Mouse (Mus musculus) embryonic facial prominence, embryonic 12.5 days (tissue): ENCODE results near the gene Zfp384. TPM values are rescaled to one million over a fixed set of nuclear protein-coding genes. Genes with fewer than 3 reads are reported as not detected.
A peak's percentile ranks its signal among the peaks of the same experiment; 100 is the strongest.
"Not testable (repeated sequence)": the region's sequence is repeated elsewhere in the genome, so short reads cannot be mapped to it uniquely, and the experiment has no call there.

Source experiments
- ATAC-seq: fragments of 200-750 bp; cut with Nextera tagmentation; 2 replicates; pipeline ENCODE4 v1.8.0; 2017; ENCODE audit not compliant: insufficient number of reproducible peaks, insufficient read depth, low FRiP score, low TSS enrichment
- H3K27ac ChIP-seq: fragments of 300-500 bp; sonication (generic); 2 replicates; pipeline ENCODE4 v1.5.1; 2016; ENCODE audit warnings: mild to moderate bottlenecking
- H3K27me3 ChIP-seq: fragments of 300-500 bp; sonication (generic); 2 replicates; pipeline ENCODE4 v1.6.1; 2016; ENCODE audit warnings: mild to moderate bottlenecking, moderate library complexity
- H3K36me3 ChIP-seq: fragments of 300-500 bp; sonication (generic); 2 replicates; pipeline ENCODE4 v1.6.1; 2016; ENCODE audit warnings: mild to moderate bottlenecking
- H3K4me1 ChIP-seq: fragments of 300-500 bp; sonication (generic); 2 replicates; pipeline ENCODE4 v1.6.1; 2016
- H3K4me2 ChIP-seq: fragments of 300-500 bp; sonication (generic); replicated peaks from 2 replicates; pipeline ENCODE4 v1.6.1; 2016; ENCODE audit warnings: mild to moderate bottlenecking, moderate library complexity
- H3K4me3 ChIP-seq: fragments of 300-500 bp; sonication (generic); 2 replicates; pipeline ENCODE4 v1.5.1; 2016; ENCODE audit warnings: mild to moderate bottlenecking
- H3K9ac ChIP-seq: fragments of 300-500 bp; sonication (generic); 2 replicates; pipeline ENCODE4 v1.6.1; 2016; ENCODE audit warnings: mild to moderate bottlenecking, moderate library complexity
- H3K9me3 ChIP-seq: fragments of 300-500 bp; sonication (generic); 2 replicates; pipeline ENCODE4 v1.6.1; 2016; ENCODE audit warnings: mild to moderate bottlenecking, moderate library complexity
- WGBS: fragments of 180-500 bp; shearing (Covaris S2); methylation state at CpG from one replicate; pipeline ENCODE4 v1.1.7; 2016; 5-methylcytosine and 5-hydroxymethylcytosine counted together
- polyA plus RNA-seq: library from polyadenylated mRNA; unstranded; fragments of >200 nt; fragmentation: Nextera tagmentation; extraction: Ambion mirVana; gene quantifications from 2 replicates; pipeline ENCODE4 v1.2.1, GENCODE M21; 2016

The Zfp384 gene
- polyA plus RNA-seq, 1 experiment from 2014 or later: 22.3 TPM

GRCm38 (mm10) chr6:125017682-125018081, 8.7 kb downstream of the Zfp384 start:
- Histone ChIP-seq H3K27ac (no peak overlapping the region), H3K9ac (no peak overlapping the region), H3K9me3 (no peaks in the 10 kb centered on the region), H3K4me3 (no peak overlapping the region), H3K36me3 (peaks cover 76% of the 10 kb centered on the region), H3K4me2 (no peak overlapping the region), H3K27me3 (no peaks in the 10 kb centered on the region), H3K4me1 (no peaks in the 10 kb centered on the region)
- WGBS: 90% methylated on average over 3 of the region's 3 CpGs
- ATAC-seq: no peak

- H3K9me3 ChIP-seq, H3K4me3 ChIP-seq, H3K4me2 ChIP-seq, H3K27ac ChIP-seq, H3K9ac ChIP-seq, H3K4me1 ChIP-seq, H3K27me3 ChIP-seq: not testable (repeated sequence)
- 35% methylated on average over 7 of the region's 9 CpGs for WGBS
- peaks cover 69% of the 10 kb centered on the region for H3K36me3 ChIP-seq
- ATAC-seq: 0 out of 2 replicates have a peak, but pooled peaks have one; percentile 10
Measured at GRCm38 (mm10) chr6:125030532-125030931, 21.6 kb downstream of the Zfp384 start.

GRCm38 (mm10) chr6:125031604-125032003, 22.7 kb downstream of the Zfp384 start:
- H3K36me3 ChIP-seq: peaks cover 73% of the 10 kb centered on the region
- WGBS: 91% methylated on average over 16 of the region's 16 CpGs

GRCm38 (mm10) chr6:125038666-125039065, 29.7 kb downstream of the Zfp384 start:
- Histone ChIP-seq H3K27ac (peak overlapping the region; percentile 76), H3K27me3 (no peaks in the 10 kb centered on the region), H3K9ac (no peak overlapping the region; the same call in 1 of the 2 replicates), H3K4me2 (peak overlapping the region; percentile 49), H3K9me3 (no peaks in the 10 kb centered on the region), H3K36me3 (peaks cover 36% of the 10 kb centered on the region), H3K4me3 (peak overlapping the region; percentile 63; the same call in 1 of the 2 replicates), H3K4me1 (0 out of 2 replicates have a peak, but pooled peaks cover 2% of the 10 kb centered on the region)
- ATAC-seq: no peak
- 93% methylated on average over 4 of the region's 4 CpGs for WGBS

More at GRCm38 (mm10) chr6:125031604-125032003, 22.7 kb downstream of the Zfp384 start:
- Histone ChIP-seq H3K27ac (no peak overlapping the region), H3K27me3 (no peaks in the 10 kb centered on the region), H3K4me3 (no peak overlapping the region), H3K4me2 (no peak overlapping the region), H3K4me1 (no peaks in the 10 kb centered on the region), H3K9ac (no peak overlapping the region), H3K9me3 (no peaks in the 10 kb centered on the region)
- no peak for ATAC-seq

- peak overlapping the region; percentile 76 for H3K27ac ChIP-seq
- 0 out of 2 replicates have a peak, but pooled peaks have one; percentile 7 for ATAC-seq
- no peaks in the 10 kb centered on the region for H3K27me3 ChIP-seq
- H3K36me3 ChIP-seq: peaks cover 36% of the 10 kb centered on the region
- 0 out of 2 replicates have a peak, but pooled peaks cover 2% of the 10 kb centered on the region for H3K4me1 ChIP-seq
- H3K4me3 ChIP-seq: peak overlapping the region; percentile 63
- peak overlapping the region; percentile 49 for H3K4me2 ChIP-seq
- H3K9me3 ChIP-seq: no peaks in the 10 kb centered on the region
- no peak overlapping the region; the same call in 1 of the 2 replicates for H3K9ac ChIP-seq
- 7% methylated on average over 8 of the region's 8 CpGs for WGBS
Measured at GRCm38 (mm10) chr6:125039131-125039530, 30.2 kb downstream of the Zfp384 start.

- Histone ChIP-seq H3K4me1 (0 out of 2 replicates have a peak, but pooled peaks cover 2% of the 10 kb centered on the region), H3K27ac (peak within 1 kb of the TSS; percentile 76), H3K9me3 (no peaks in the 10 kb centered on the region), H3K36me3 (peaks cover 40% of the 10 kb centered on the region), H3K4me2 (peak within 1 kb of the TSS; percentile 78), H3K9ac (peak within 1 kb of the TSS; percentile 69), H3K27me3 (no peaks in the 10 kb centered on the region), H3K4me3 (peak within 1 kb of the TSS; percentile 63)
- ATAC-seq: peak; percentile 92
- WGBS: under 1% methylated on average over 26 of the region's 26 CpGs
Measured at GRCm38 (mm10) chr6:125039533-125040153, 30.7 kb downstream of the Zfp384 start, which contains the start of gene Ing4. TSS of gene Ing4 (plus strand) at chr6:125039760.

GRCm38 (mm10) chr6:125040221-125040620, 31.3 kb downstream of the Zfp384 start:
- WGBS: 19% methylated on average over 7 of the region's 7 CpGs
- Histone ChIP-seq H3K4me1 (0 out of 2 replicates have a peak, but pooled peaks cover 2% of the 10 kb centered on the region), H3K27me3 (no peaks in the 10 kb centered on the region), H3K27ac (peak overlapping the region; percentile 68; the same call in 1 of the 2 replicates), H3K4me3 (peak overlapping the region; percentile 63), H3K36me3 (peaks cover 39% of the 10 kb centered on the region), H3K4me2 (peak overlapping the region; percentile 78), H3K9ac (peak overlapping the region; percentile 69), H3K9me3 (no peaks in the 10 kb centered on the region)
- ATAC-seq: no peak

- H3K4me2 ChIP-seq: peak overlapping the region; percentile 78; the same call in 1 of the 2 replicates
- no peak overlapping the region for H3K27ac ChIP-seq
- WGBS: 84% methylated on average over 7 of the region's 7 CpGs
- 0 out of 2 replicates have a peak, but pooled peaks cover 2% of the 10 kb centered on the region for H3K4me1 ChIP-seq
- no peaks in the 10 kb centered on the region for H3K27me3 ChIP-seq
- H3K9ac ChIP-seq: no peak overlapping the region
- no peak for ATAC-seq
- peaks cover 37% of the 10 kb centered on the region for H3K36me3 ChIP-seq
- H3K4me3 ChIP-seq: no peak overlapping the region
- no peaks in the 10 kb centered on the region for H3K9me3 ChIP-seq
Measured at GRCm38 (mm10) chr6:125041047-125041446, 32.1 kb downstream of the Zfp384 start.

- no peaks in the 10 kb centered on the region for H3K27me3 ChIP-seq
- WGBS: 90% methylated on average over 7 of the region's 7 CpGs
- H3K9me3 ChIP-seq: no peaks in the 10 kb centered on the region
- peaks cover 41% of the 10 kb centered on the region for H3K36me3 ChIP-seq
- ATAC-seq: no peak
- no peak overlapping the region for H3K27ac ChIP-seq
- no peak overlapping the region for H3K9ac ChIP-seq
- 0 out of 2 replicates have a peak, but pooled peaks cover 2% of the 10 kb centered on the region for H3K4me1 ChIP-seq
- H3K4me3 ChIP-seq: no peak overlapping the region
- H3K4me2 ChIP-seq: no peak overlapping the region
Measured at GRCm38 (mm10) chr6:125042081-125042480, 33.1 kb downstream of the Zfp384 start.

GRCm38 (mm10) chr6:125046691-125047090, 37.7 kb downstream of the Zfp384 start:
- Histone ChIP-seq H3K9me3 (no peaks in the 10 kb centered on the region), H3K36me3 (peaks cover 77% of the 10 kb centered on the region), H3K27ac (no peak overlapping the region), H3K4me2 (no peak overlapping the region), H3K27me3 (no peaks in the 10 kb centered on the region), H3K9ac (no peak overlapping the region), H3K4me1 (no peaks in the 10 kb centered on the region), H3K4me3 (no peak overlapping the region)
- WGBS: 43% methylated on average over 5 of the region's 5 CpGs
- ATAC-seq: no peak; the same call in 1 of the 2 replicates

- H3K9me3 ChIP-seq: no peaks in the 10 kb centered on the region
- no peak within 1 kb of the TSS for H3K27ac ChIP-seq
- WGBS: 33% methylated on average over 20 of the region's 20 CpGs
- no peak for ATAC-seq
- H3K36me3 ChIP-seq: peaks cover 86% of the 10 kb centered on the region
- no peak within 1 kb of the TSS for H3K4me3 ChIP-seq
- H3K4me1 ChIP-seq: no peaks in the 10 kb centered on the region
- H3K27me3 ChIP-seq: no peaks in the 10 kb centered on the region
- H3K9ac ChIP-seq: no peak within 1 kb of the TSS
- H3K4me2 ChIP-seq: no peak within 1 kb of the TSS
Measured at GRCm38 (mm10) chr6:125049678-125050077, 40.7 kb downstream of the Zfp384 start, which contains the start of gene Acrbp. TSS of gene Acrbp (plus strand) at chr6:125049689.

GRCm38 (mm10) chr6:125051237-125051636, 42.3 kb downstream of the Zfp384 start:
- Histone ChIP-seq H3K9me3 (no peaks in the 10 kb centered on the region), H3K4me3 (no peak overlapping the region), H3K36me3 (peaks cover 79% of the 10 kb centered on the region), H3K4me2 (no peak overlapping the region), H3K4me1 (no peaks in the 10 kb centered on the region), H3K9ac (no peak overlapping the region), H3K27me3 (no peaks in the 10 kb centered on the region), H3K27ac (no peak overlapping the region)
- ATAC-seq: no peak
- WGBS: 66% methylated on average over 5 of the region's 5 CpGs
